Mouse (Mus musculus) kidney, embryonic 16.5 days (tissue): ENCODE results near the gene Gm49403. TPM values are rescaled to one million over a fixed set of nuclear protein-coding genes. Genes with fewer than 3 reads are reported as not detected.

Source experiments
- ATAC-seq: fragments of 200-750 bp; cut with Nextera tagmentation; 2 replicates; pipeline ENCODE4 v1.8.0; 2017; ENCODE audit warnings: moderate TSS enrichment; ENCODE audit not compliant: low FRiP score, low TSS enrichment
- H3K27ac ChIP-seq: fragments of 300-500 bp; sonication (generic); 2 replicates; pipeline ENCODE4 v1.5.1; 2014; ENCODE audit warnings: low read length
- H3K27me3 ChIP-seq: fragments of 300-500 bp; sonication (generic); 2 replicates; pipeline ENCODE4 v1.6.1; 2014; ENCODE audit warnings: low read length, control low read depth, mixed read lengths; ENCODE audit not compliant: insufficient read depth
- H3K36me3 ChIP-seq: fragments of 300-500 bp; sonication (generic); 2 replicates; pipeline ENCODE4 v1.6.1; 2014; ENCODE audit warnings: low read length, control low read depth, mixed read lengths; ENCODE audit not compliant: insufficient read depth
- H3K4me1 ChIP-seq: fragments of 300-500 bp; sonication (generic); 2 replicates; pipeline ENCODE4 v1.6.1; 2014; ENCODE audit warnings: low read length, control low read depth, mixed read lengths; ENCODE audit not compliant: insufficient read depth
- H3K4me2 ChIP-seq: fragments of 300-500 bp; sonication (generic); replicated peaks from 2 replicates; pipeline ENCODE4 v1.6.1; 2014; ENCODE audit warnings: low read depth, low read length
- H3K4me3 ChIP-seq: fragments of 300-500 bp; sonication (generic); 2 replicates; pipeline ENCODE4 v1.5.1; 2014; ENCODE audit warnings: mild to moderate bottlenecking, low read length
- H3K9ac ChIP-seq: fragments of 300-500 bp; sonication (generic); replicated peaks from 2 replicates; pipeline ENCODE4 v1.6.1; 2014; ENCODE audit warnings: low read length
- H3K9me3 ChIP-seq: fragments of 300-500 bp; sonication (generic); 2 replicates; pipeline ENCODE4 v1.6.1; 2016; ENCODE audit warnings: low read length, control low read depth
- WGBS: fragments of 180-500 bp; shearing (Covaris S2); extraction: QIAGEN DNeasy Blood & Tissue Kit; methylation state at CpG from one replicate; pipeline ENCODE4 v1.1.7; 2014; 5-methylcytosine and 5-hydroxymethylcytosine counted together
- microRNA-seq: library from miRNA; unstranded; fragments of <30 nt; microRNA quantifications from one replicate; pipeline ENCODE4, GENCODE M21; 2016
- polyA plus RNA-seq: library from polyadenylated mRNA; unstranded; fragments of >200 nt; fragmentation: Nextera tagmentation; extraction: Ambion mirVana; gene quantifications from 2 replicates; pipeline ENCODE4 v1.2.1, GENCODE M21; 2015

The Gm49403 gene
- polyA plus RNA-seq, 1 experiment from 2014 or later: not detected

- Histone ChIP-seq H3K9ac (no peak overlapping the region), H3K36me3 (peaks cover 22% of the 10 kb centered on the region; the same call in 1 of the 2 replicates), H3K27ac (no peak overlapping the region), H3K9me3 (no peaks in the 10 kb centered on the region), H3K4me2 (no peak overlapping the region), H3K4me3 (no peak overlapping the region), H3K4me1 (peaks cover 19% of the 10 kb centered on the region), H3K27me3 (no peaks in the 10 kb centered on the region)
- WGBS: 83% methylated on average over 2 of the region's 2 CpGs
- ATAC-seq: no peak
Measured at GRCm38 (mm10) chr19:8926766-8927165, 43.0 kb downstream of the Gm49403 start.

- no peak for ATAC-seq
- H3K36me3 ChIP-seq: peaks cover 19% of the 10 kb centered on the region; the same call in 1 of the 2 replicates
- peaks cover 18% of the 10 kb centered on the region for H3K4me1 ChIP-seq
- no peaks in the 10 kb centered on the region for H3K27me3 ChIP-seq
- H3K27ac ChIP-seq: no peak overlapping the region
- H3K9ac ChIP-seq: no peak overlapping the region
- no peak overlapping the region for H3K4me2 ChIP-seq
- no peaks in the 10 kb centered on the region for H3K9me3 ChIP-seq
- WGBS: 87% methylated on average over 12 of the region's 12 CpGs
- no peak overlapping the region for H3K4me3 ChIP-seq
Measured at GRCm38 (mm10) chr19:8927891-8928525, 44.3 kb downstream of the Gm49403 start.

GRCm38 (mm10) chr19:8928689-8929223 lies 45.0 kb downstream of the Gm49403 start:
- peak; percentile 37 for ATAC-seq
- WGBS: 22% methylated on average over 16 of the region's 16 CpGs
- Histone ChIP-seq H3K9ac (peak overlapping the region; percentile 91), H3K4me1 (peaks cover 18% of the 10 kb centered on the region), H3K9me3 (no peaks in the 10 kb centered on the region), H3K27me3 (no peaks in the 10 kb centered on the region), H3K27ac (peak overlapping the region; percentile 91), H3K4me2 (peak overlapping the region; percentile 76), H3K36me3 (peaks cover 23% of the 10 kb centered on the region; the same call in 1 of the 2 replicates), H3K4me3 (peak overlapping the region; percentile 90)

- peak; percentile 89 for ATAC-seq
- H3K36me3 ChIP-seq: peaks cover 29% of the 10 kb centered on the region; the same call in 1 of the 2 replicates
- H3K4me1 ChIP-seq: peaks cover 18% of the 10 kb centered on the region
- H3K9me3 ChIP-seq: no peaks in the 10 kb centered on the region
- H3K4me3 ChIP-seq: peak within 1 kb of the TSS; percentile 90
- H3K9ac ChIP-seq: peak within 1 kb of the TSS; percentile 91
- 1% methylated on average over 71 of the region's 74 CpGs for WGBS
- H3K27me3 ChIP-seq: no peaks in the 10 kb centered on the region
- peak within 1 kb of the TSS; percentile 76 for H3K4me2 ChIP-seq
- peak within 1 kb of the TSS; percentile 91 for H3K27ac ChIP-seq
Measured at GRCm38 (mm10) chr19:8929224-8930088, 45.7 kb downstream of the Gm49403 start, which contains the start of the genes Rom1 and Eml3. TSS of gene Rom1 (minus strand) at chr19:8929356. TSS of gene Eml3 (plus strand) at chr19:8929552.

- Histone ChIP-seq H3K9ac (peak overlapping the region; percentile 91), H3K4me1 (peaks cover 18% of the 10 kb centered on the region), H3K36me3 (peaks cover 34% of the 10 kb centered on the region; the same call in 1 of the 2 replicates), H3K4me2 (peak overlapping the region; percentile 76), H3K4me3 (peak overlapping the region; percentile 90), H3K27me3 (no peaks in the 10 kb centered on the region), H3K27ac (peak overlapping the region; percentile 91), H3K9me3 (no peaks in the 10 kb centered on the region)
- 5% methylated on average over 11 of the region's 11 CpGs for WGBS
- no peak for ATAC-seq
Measured at GRCm38 (mm10) chr19:8930117-8930516, 46.4 kb downstream of the Gm49403 start.

- peak overlapping the region; percentile 90 for H3K4me3 ChIP-seq
- WGBS: 74% methylated on average over 7 of the region's 7 CpGs
- peaks cover 32% of the 10 kb centered on the region for H3K36me3 ChIP-seq
- peak overlapping the region; percentile 91 for H3K9ac ChIP-seq
- peak overlapping the region; percentile 76 for H3K4me2 ChIP-seq
- ATAC-seq: no peak
- no peaks in the 10 kb centered on the region for H3K27me3 ChIP-seq
- H3K9me3 ChIP-seq: no peaks in the 10 kb centered on the region
- H3K4me1 ChIP-seq: peaks cover 18% of the 10 kb centered on the region
- no peak overlapping the region for H3K27ac ChIP-seq
Measured at GRCm38 (mm10) chr19:8930771-8931170, 47.0 kb downstream of the Gm49403 start.

GRCm38 (mm10) chr19:8936736-8937135 lies 53.0 kb downstream of the Gm49403 start:
- WGBS: 86% methylated on average over 2 of the region's 2 CpGs
- Histone ChIP-seq H3K9me3 (no peaks in the 10 kb centered on the region), H3K4me1 (peaks cover 10% of the 10 kb centered on the region), H3K27ac (no peak overlapping the region), H3K36me3 (peaks cover 43% of the 10 kb centered on the region), H3K4me3 (no peak overlapping the region), H3K27me3 (no peaks in the 10 kb centered on the region), H3K9ac (no peak overlapping the region), H3K4me2 (no peak overlapping the region)
- ATAC-seq: no peak

Small RNA genes within 50 kb of the gene (microRNA-seq; reads per million reads assigned to microRNA genes)
- gene Mir5136: 0.79 reads per million

Other genes with a start within 250 kb of the Gm49403 start
- 0.11 and 0.14 TPM in 2 replicates for gene Chrm1, start 220.1 kb upstream of the Gm49403 start, polyA plus RNA-seq
- gene Slc3a2, start 160.6 kb upstream of the Gm49403 start, polyA plus RNA-seq: 141 and 146 TPM in 2 replicates
- gene Wdr74, start 148.1 kb upstream of the Gm49403 start, polyA plus RNA-seq: 101 and 108 TPM in 2 replicates
- gene 1700092M07Rik, start 143.2 kb upstream of the Gm49403 start, polyA plus RNA-seq: 1.9 and 2.0 TPM in 2 replicates
- gene Stx5a, start 142.5 kb upstream of the Gm49403 start, polyA plus RNA-seq: 150 and 154 TPM in 2 replicates
- 213 and 218 TPM in 2 replicates for gene Nxf1, start 126.9 kb upstream of the Gm49403 start, polyA plus RNA-seq
- gene Tmem223, start 112.9 kb upstream of the Gm49403 start, polyA plus RNA-seq: 197 and 215 TPM in 2 replicates
- 89.4 and 92.5 TPM in 2 replicates for gene Tmem179b, start 109.5 kb upstream of the Gm49403 start, polyA plus RNA-seq
- gene Taf6l, start 97.5 kb upstream of the Gm49403 start, polyA plus RNA-seq: 37.2 and 39.0 TPM in 2 replicates
- gene Polr2g, start 85.4 kb upstream of the Gm49403 start, polyA plus RNA-seq: 168 and 176 TPM in 2 replicates
- 6.2 and 6.4 TPM in 2 replicates for gene Zbtb3, start 81.4 kb upstream of the Gm49403 start, polyA plus RNA-seq
- gene Ttc9c, start 64.6 kb upstream of the Gm49403 start, polyA plus RNA-seq: 53.0 and 63.0 TPM in 2 replicates
- 5.4 and 5.9 TPM in 2 replicates for gene Hnrnpul2, start 63.9 kb upstream of the Gm49403 start, polyA plus RNA-seq
- not detected in 2 replicates for gene AC129217.1, start 54.2 kb upstream of the Gm49403 start, polyA plus RNA-seq
- 56.7 and 62.4 TPM in 2 replicates for gene Bscl2, start 46.5 kb upstream of the Gm49403 start, polyA plus RNA-seq
- gene Gng3, start 44.7 kb upstream of the Gm49403 start, polyA plus RNA-seq: 3.2 and 5.4 TPM in 2 replicates
- 0.75 and 1.0 TPM in 2 replicates for gene Lrrn4cl, start 33.2 kb upstream of the Gm49403 start, polyA plus RNA-seq
- gene Ubxn1, start 12.4 kb upstream of the Gm49403 start, polyA plus RNA-seq: 195 and 197 TPM in 2 replicates
- 69.3 and 71.4 TPM in 2 replicates for gene Uqcc3, start 3.0 kb upstream of the Gm49403 start, polyA plus RNA-seq
- 78.4 and 84.3 TPM in 2 replicates for gene Lbhd1, start 198 bp upstream of the Gm49403 start, polyA plus RNA-seq
- 93.0 and 94.3 TPM in 2 replicates for gene 1810009A15Rik, start 4.9 kb downstream of the Gm49403 start, polyA plus RNA-seq
- gene Gm49416, start 5.0 kb downstream of the Gm49403 start, polyA plus RNA-seq: 1.2 TPM in 1 of 2 replicates, not detected in the other
- 49.5 and 53.1 TPM in 2 replicates for gene Ints5, start 9.1 kb downstream of the Gm49403 start, polyA plus RNA-seq
- gene Ganab, start 14.1 kb downstream of the Gm49403 start, polyA plus RNA-seq: 146 and 151 TPM in 2 replicates
- 51.1 and 53.5 TPM in 2 replicates for gene B3gat3, start 36.4 kb downstream of the Gm49403 start, polyA plus RNA-seq
- 4.3 and 4.5 TPM in 2 replicates for gene Rom1, start 45.4 kb downstream of the Gm49403 start, polyA plus RNA-seq
- 33.2 and 34.1 TPM in 2 replicates for gene Eml3, start 45.6 kb downstream of the Gm49403 start, polyA plus RNA-seq
- 179 and 180 TPM in 2 replicates for gene Mta2, start 57.9 kb downstream of the Gm49403 start, polyA plus RNA-seq
- 36.0 and 38.3 TPM in 2 replicates for gene Tut1, start 69.9 kb downstream of the Gm49403 start, polyA plus RNA-seq
- gene Eef1g, start 83.1 kb downstream of the Gm49403 start, polyA plus RNA-seq: 436 and 455 TPM in 2 replicates
- 14.0 and 14.4 TPM in 2 replicates for gene Ahnak, start 105.4 kb downstream of the Gm49403 start, polyA plus RNA-seq
- gene Scgb1a1, start 204.0 kb downstream of the Gm49403 start, polyA plus RNA-seq: 0.76 TPM in 1 of 2 replicates, not detected in the other